Mouse (Mus musculus) lung, embryonic 16.5 days (tissue): ENCODE measurements around the gene Tmem88b. TPM values are rescaled to one million over a fixed set of nuclear protein-coding genes. Genes with fewer than 3 reads are reported as not detected.

ENCODE experiments used
- ATAC-seq: fragments of 200-750 bp; cut with Nextera tagmentation; 2 replicates; pipeline ENCODE4 v1.8.0; 2017; ENCODE audit warnings: low read depth, mild to moderate bottlenecking, moderate library complexity
- H3K27ac ChIP-seq: fragments of 300-500 bp; sonication (generic); 2 replicates; pipeline ENCODE4 v1.5.1; 2014; ENCODE audit warnings: mild to moderate bottlenecking, control low read depth, low read length
- H3K27me3 ChIP-seq: fragments of 300-500 bp; sonication (generic); 2 replicates; pipeline ENCODE4 v1.6.1; 2014; ENCODE audit warnings: low read depth, low read length, mixed read lengths; ENCODE audit not compliant: control insufficient read depth, insufficient read depth
- H3K36me3 ChIP-seq: fragments of 300-500 bp; sonication (generic); 2 replicates; pipeline ENCODE4 v1.6.1; 2014; ENCODE audit warnings: low read length; ENCODE audit not compliant: control insufficient read depth, insufficient read depth
- H3K4me1 ChIP-seq: fragments of 300-500 bp; sonication (generic); replicated peaks from 2 replicates; pipeline ENCODE4 v1.6.1; 2014; ENCODE audit warnings: low read length, mixed read lengths; ENCODE audit not compliant: control insufficient read depth, insufficient read depth
- H3K4me2 ChIP-seq: fragments of 300-500 bp; sonication (generic); 2 replicates; pipeline ENCODE4 v1.6.1; 2014; ENCODE audit warnings: low read depth, low read length, control low read depth
- H3K4me3 ChIP-seq: fragments of 300-500 bp; sonication (generic); 2 replicates; pipeline ENCODE4 v1.5.1; 2014; ENCODE audit warnings: mild to moderate bottlenecking, low read length, control low read depth
- H3K9ac ChIP-seq: fragments of 300-500 bp; sonication (generic); 2 replicates; pipeline ENCODE4 v1.6.1; 2014; ENCODE audit warnings: low read length, control low read depth
- H3K9me3 ChIP-seq: fragments of 300-500 bp; sonication (generic); 2 replicates; pipeline ENCODE4 v1.6.1; 2016; ENCODE audit warnings: low read length; ENCODE audit not compliant: control insufficient read depth
- WGBS: fragments of 180-500 bp; shearing (Covaris S2); extraction: QIAGEN DNeasy Blood & Tissue Kit; methylation state at CpG from one replicate; pipeline ENCODE4 v1.1.7; 2014; 5-methylcytosine and 5-hydroxymethylcytosine counted together
- polyA plus RNA-seq: library from polyadenylated mRNA; unstranded; fragments of >200 nt; fragmentation: Nextera tagmentation; extraction: Ambion mirVana; gene quantifications from 2 replicates; pipeline ENCODE4 v1.2.1, GENCODE M21; 2015

Gene Tmem88b
- 0.15 and 0.21 TPM in 2 replicates for polyA plus RNA-seq

DNA sequence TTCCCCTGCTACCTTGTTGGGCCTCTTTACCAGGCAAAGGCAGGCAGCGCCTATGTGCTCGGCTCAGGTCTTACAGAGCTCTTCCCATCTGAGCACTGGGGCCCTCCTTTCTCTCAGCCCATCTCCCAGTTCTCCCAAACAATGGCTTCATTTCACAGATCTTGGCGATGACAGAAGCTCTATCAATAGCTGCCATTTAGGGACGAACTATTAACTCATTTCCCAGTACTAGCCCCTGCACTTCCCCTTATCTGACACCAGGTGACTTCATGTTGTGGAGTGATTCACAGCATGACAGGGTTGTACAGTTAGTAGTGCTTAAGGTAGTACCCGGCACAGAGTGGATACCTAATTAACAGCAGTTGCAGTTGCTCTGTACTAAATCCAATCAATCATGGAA, at the start of gene Tmem88b:
Gene Tmem88b, minus strand, starts transcription at position 56 of the 400 bp plus-strand sequence.
- H3K27me3 ChIP-seq: no peaks in the 10 kb centered on the region
- H3K36me3 ChIP-seq: no peaks in the 10 kb centered on the region
- ATAC-seq: no peak
- peak within 1 kb of the TSS; percentile 71 for H3K4me3 ChIP-seq
- H3K27ac ChIP-seq: no peak within 1 kb of the TSS
- no peaks in the 10 kb centered on the region for H3K9me3 ChIP-seq
- H3K4me1 ChIP-seq: peaks cover 11% of the 10 kb centered on the region
- 51% methylated on average over 5 of the region's 5 CpGs for WGBS
- no peak within 1 kb of the TSS for H3K9ac ChIP-seq
- peak within 1 kb of the TSS; percentile 92 for H3K4me2 ChIP-seq

DNA sequence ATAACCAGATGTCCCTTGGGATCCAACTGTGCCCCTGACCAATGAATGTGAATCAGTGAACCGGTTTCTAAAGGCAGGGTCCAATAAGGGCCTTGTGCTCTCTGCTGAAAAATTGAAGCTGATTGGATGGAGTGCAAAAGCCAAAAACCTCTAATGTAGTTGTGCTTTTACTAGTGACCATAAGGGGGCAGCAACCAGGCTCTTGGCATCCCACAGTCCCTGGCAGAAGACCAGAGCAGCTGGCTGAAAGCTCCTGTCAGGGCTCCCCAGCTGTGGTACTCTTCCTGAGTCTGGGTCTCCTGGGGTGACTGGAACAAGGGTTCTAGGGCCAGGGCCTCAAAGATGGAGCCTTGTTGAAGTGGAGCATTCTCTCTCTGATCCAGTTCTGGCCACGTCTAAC, 48.2 kb upstream of the Tmem88b start:
- H3K9ac ChIP-seq: no peak overlapping the region
- peak overlapping the region; percentile 79 for H3K27ac ChIP-seq
- 0 out of 2 replicates have a peak overlapping the region, but pooled peaks have one; percentile 22 for H3K4me2 ChIP-seq
- H3K4me3 ChIP-seq: no peak overlapping the region
- no peaks in the 10 kb centered on the region; the same call in 1 of the 2 replicates for H3K36me3 ChIP-seq
- peaks cover 40% of the 10 kb centered on the region for H3K4me1 ChIP-seq
- peak; percentile 32 for ATAC-seq
- no peaks in the 10 kb centered on the region for H3K27me3 ChIP-seq
- 17% methylated on average over 2 of the region's 2 CpGs for WGBS
- H3K9me3 ChIP-seq: no peaks in the 10 kb centered on the region

DNA sequence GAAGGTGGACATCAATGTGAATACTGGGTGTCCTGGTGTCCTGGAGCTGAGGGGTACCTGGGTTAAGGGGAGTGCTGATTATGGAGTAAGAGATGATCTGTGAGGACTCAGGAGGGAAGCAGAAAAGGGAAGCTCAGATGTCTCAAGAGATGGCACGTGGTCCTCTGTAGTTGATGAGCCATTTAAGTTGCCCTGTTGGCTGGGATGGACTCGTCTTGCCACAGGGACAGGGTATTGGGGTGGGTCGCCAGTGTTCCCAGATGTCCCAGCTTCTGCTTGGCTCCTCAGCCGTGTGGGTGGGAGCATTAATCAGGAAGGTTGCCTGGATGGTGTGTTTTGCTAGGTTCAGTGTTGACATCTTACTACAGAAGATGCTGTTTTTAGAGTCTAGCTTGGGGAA, 47.6 kb upstream of the Tmem88b start:
- Histone ChIP-seq H3K9me3 (no peaks in the 10 kb centered on the region), H3K27me3 (no peaks in the 10 kb centered on the region), H3K4me1 (peaks cover 36% of the 10 kb centered on the region), H3K4me2 (no peak overlapping the region), H3K4me3 (no peak overlapping the region), H3K36me3 (no peaks in the 10 kb centered on the region; the same call in 1 of the 2 replicates), H3K27ac (no peak overlapping the region), H3K9ac (no peak overlapping the region)
- 81% methylated on average over 4 of the region's 4 CpGs for WGBS
- ATAC-seq: no peak

DNA sequence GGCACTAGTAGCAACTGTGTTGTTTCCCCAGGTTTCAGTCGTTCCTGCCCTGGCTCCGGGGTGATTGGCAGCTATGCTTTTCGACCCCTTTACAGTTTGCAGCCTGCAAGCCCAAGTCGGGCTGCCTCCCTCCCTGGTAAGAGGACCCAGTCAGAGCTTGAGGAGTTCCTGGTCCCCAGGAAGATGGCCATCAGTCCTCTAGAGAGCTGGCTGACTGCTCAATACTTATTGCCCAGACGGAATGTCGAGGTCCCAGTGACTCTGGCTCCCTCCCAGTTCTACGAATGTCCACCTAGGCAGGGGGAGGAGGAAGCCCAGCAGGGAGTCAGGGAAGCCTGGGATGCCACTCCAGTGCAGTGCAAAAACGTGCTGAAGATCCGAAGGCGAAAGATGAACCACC, 46.6 kb upstream of the Tmem88b start:
- no peak for ATAC-seq
- 47% methylated on average over 10 of the region's 10 CpGs for WGBS
- H3K27ac ChIP-seq: peak overlapping the region; percentile 23; the same call in 1 of the 2 replicates
- peak overlapping the region; percentile 88 for H3K4me3 ChIP-seq
- peaks cover 6% of the 10 kb centered on the region for H3K36me3 ChIP-seq
- H3K27me3 ChIP-seq: no peaks in the 10 kb centered on the region
- H3K9me3 ChIP-seq: no peaks in the 10 kb centered on the region
- H3K4me1 ChIP-seq: peaks cover 27% of the 10 kb centered on the region
- peak overlapping the region; percentile 94 for H3K9ac ChIP-seq
- peak overlapping the region; percentile 89 for H3K4me2 ChIP-seq

DNA sequence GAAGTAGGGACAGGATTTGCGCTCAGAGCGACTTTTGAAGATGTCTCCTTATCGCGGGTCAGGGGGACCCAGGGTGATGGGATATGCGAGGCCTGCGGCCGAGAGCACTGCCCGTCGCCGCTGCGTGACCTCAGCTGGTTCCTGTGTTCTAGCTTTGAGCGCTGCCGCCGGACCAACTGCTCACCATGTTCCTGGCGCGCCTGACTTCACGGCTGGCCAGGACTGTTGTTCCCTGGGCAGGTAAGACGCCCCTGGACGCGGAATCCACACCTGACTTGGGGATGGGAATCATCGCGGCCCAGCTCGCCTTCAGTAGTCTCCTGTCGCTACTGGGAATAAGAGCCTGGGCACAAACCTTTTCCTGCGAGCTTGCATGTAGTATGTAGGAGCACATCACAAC, 46.2 kb upstream of the Tmem88b start:
- Histone ChIP-seq H3K4me1 (peaks cover 24% of the 10 kb centered on the region), H3K27me3 (no peaks in the 10 kb centered on the region), H3K4me2 (peak overlapping the region; percentile 89), H3K27ac (peak overlapping the region; percentile 96), H3K9me3 (no peaks in the 10 kb centered on the region), H3K4me3 (peak overlapping the region; percentile 88), H3K36me3 (peaks cover 11% of the 10 kb centered on the region), H3K9ac (peak overlapping the region; percentile 94)
- no peak for ATAC-seq
- under 1% methylated on average over 25 of the region's 25 CpGs for WGBS

DNA sequence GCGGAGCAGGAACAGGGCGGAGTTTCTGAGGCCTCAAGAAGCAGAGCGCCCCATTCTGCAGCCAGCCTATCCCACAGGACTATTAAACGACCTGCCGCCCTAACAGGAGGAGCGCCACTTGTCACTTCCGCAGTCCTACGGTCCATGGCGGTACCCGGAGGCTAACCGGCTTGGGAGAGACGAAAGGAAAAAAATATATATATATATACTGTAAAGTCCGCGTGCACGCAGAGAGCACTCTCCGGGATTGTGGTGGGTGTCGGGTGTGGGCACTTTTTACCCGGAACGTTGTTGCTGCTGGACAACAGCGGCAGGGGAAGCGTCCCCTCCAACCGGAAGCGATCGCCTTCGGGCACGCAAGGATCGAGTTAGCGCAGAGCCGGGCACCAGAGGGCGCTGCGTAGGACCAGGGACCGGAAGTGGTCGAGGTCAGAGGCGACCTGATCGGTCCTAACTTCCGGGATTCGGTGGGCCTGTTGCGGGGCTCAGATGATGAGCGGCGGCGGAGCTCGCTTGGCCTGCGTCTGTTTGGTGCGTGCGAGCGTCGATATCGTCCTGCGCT, 45.6 kb upstream of the Tmem88b start, which contains the start of gene Aurkaip1:
Gene Aurkaip1, plus strand, starts transcription at position 68 of the 562 bp plus-strand sequence.
- peak within 1 kb of the TSS; percentile 89 for H3K4me2 ChIP-seq
- H3K36me3 ChIP-seq: peaks cover 12% of the 10 kb centered on the region
- peak within 1 kb of the TSS; percentile 96 for H3K27ac ChIP-seq
- 0% methylated on average over 49 of the region's 49 CpGs for WGBS
- H3K4me1 ChIP-seq: peaks cover 23% of the 10 kb centered on the region
- no peaks in the 10 kb centered on the region for H3K9me3 ChIP-seq
- peak; percentile 93 for ATAC-seq
- peak within 1 kb of the TSS; percentile 88 for H3K4me3 ChIP-seq
- no peaks in the 10 kb centered on the region for H3K27me3 ChIP-seq
- H3K9ac ChIP-seq: peak within 1 kb of the TSS; percentile 94

DNA sequence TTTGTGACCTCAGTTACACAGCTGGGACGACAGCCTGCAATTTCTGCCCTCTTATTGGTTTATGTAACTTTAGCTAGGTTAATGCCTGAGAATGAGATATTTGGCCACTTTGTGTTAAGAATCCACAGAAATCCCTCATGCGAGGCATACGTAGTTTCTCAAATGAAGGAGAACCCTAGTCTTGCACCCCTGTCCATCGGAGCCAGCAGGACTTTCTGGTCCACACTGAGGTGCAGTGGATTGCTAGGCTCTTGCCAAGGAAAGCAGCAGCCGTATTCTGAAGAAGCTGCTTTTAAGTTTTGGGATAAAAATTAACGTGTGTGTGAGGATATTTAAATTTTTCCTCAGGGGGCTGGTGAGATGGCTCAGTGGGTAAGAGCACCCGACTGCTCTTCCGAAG, 44.9 kb upstream of the Tmem88b start:
- no peaks in the 10 kb centered on the region for H3K9me3 ChIP-seq
- H3K27me3 ChIP-seq: no peaks in the 10 kb centered on the region
- H3K4me2 ChIP-seq: peak overlapping the region; percentile 89
- H3K36me3 ChIP-seq: peaks cover 12% of the 10 kb centered on the region
- no peak for ATAC-seq
- 0 out of 2 replicates have a peak overlapping the region, but pooled peaks have one; percentile 20 for H3K27ac ChIP-seq
- H3K4me1 ChIP-seq: peaks cover 23% of the 10 kb centered on the region
- 45% methylated on average over 8 of the region's 8 CpGs for WGBS
- peak overlapping the region; percentile 88 for H3K4me3 ChIP-seq
- peak overlapping the region; percentile 44 for H3K9ac ChIP-seq

DNA sequence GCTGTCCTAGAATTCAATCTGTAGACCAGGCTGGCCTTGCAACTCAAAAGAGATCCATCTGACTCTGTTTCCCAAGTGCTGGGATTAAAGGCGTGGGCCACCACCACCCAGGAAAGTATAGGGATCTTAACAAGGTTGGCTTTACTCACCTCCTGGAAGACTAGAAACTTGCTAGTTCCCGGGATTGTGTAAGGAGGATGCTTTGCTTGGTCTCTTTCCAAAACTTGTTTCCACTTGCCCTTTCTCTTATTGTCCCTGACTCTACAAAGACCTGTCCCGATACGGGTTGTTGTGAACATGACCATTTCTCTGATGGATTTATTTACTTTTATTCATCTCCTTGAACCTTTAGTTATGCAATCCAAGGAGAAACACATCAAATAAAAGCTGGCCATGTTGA, 44.2 kb upstream of the Tmem88b start:
- peaks cover 23% of the 10 kb centered on the region for H3K4me1 ChIP-seq
- 87% methylated on average over 4 of the region's 4 CpGs for WGBS
- H3K27me3 ChIP-seq: no peaks in the 10 kb centered on the region
- no peak overlapping the region for H3K4me3 ChIP-seq
- no peaks in the 10 kb centered on the region for H3K9me3 ChIP-seq
- no peak for ATAC-seq
- no peak overlapping the region for H3K4me2 ChIP-seq
- no peak overlapping the region for H3K27ac ChIP-seq
- no peak overlapping the region for H3K9ac ChIP-seq
- peaks cover 18% of the 10 kb centered on the region for H3K36me3 ChIP-seq

DNA sequence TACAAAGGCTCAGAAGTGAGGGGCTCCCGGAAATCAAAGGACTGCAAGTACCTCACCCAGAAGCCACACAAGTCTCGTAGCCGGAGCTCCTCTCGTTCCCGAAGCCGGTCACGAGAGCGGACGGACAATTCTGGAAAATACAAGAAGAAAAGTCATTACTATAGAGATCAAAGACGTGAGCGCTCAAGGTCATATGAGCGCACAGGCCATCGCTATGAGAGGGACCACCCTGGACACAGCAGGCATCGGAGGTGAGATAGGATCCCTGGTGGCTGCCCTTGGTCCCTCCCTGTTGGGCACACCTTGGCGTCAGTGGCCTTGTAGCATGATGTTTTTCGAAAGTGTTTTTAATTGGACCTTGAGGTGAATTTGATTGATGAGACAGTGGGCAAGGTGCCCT, 37.8 kb upstream of the Tmem88b start:
- no peak for ATAC-seq
- WGBS: 94% methylated on average over 16 of the region's 16 CpGs
- peaks cover 69% of the 10 kb centered on the region for H3K36me3 ChIP-seq

More for the DNA sequence above, 37.8 kb upstream of the Tmem88b start:
- no peaks in the 10 kb centered on the region for H3K4me1 ChIP-seq
- no peak overlapping the region for H3K9ac ChIP-seq
- no peak overlapping the region for H3K27ac ChIP-seq
- no peak overlapping the region for H3K4me2 ChIP-seq
- H3K27me3 ChIP-seq: no peaks in the 10 kb centered on the region
- no peak overlapping the region for H3K4me3 ChIP-seq
- H3K9me3 ChIP-seq: no peaks in the 10 kb centered on the region
